26 mouse cellular contexts compared by ENCODE assay signal in genomic region chr1:156345633-156346032, GRCm38 (mm10). TPM values are rescaled to one million over a fixed set of nuclear protein-coding genes. Genes with fewer than 3 reads are reported as not detected.
A peak's percentile ranks its signal among the peaks of the same experiment; 100 is the strongest.
DNase-seq lines count a peak whose midpoint lies in the region; ATAC-seq and TF ChIP-seq lines count a peak whose summit lies in the region.
"Had no signal": no experiment of that assay in that cellular context is flagged by ENCODE, and none has a peak within 500 bp of the region (broad histone marks: within the 10 kb centered on the region; RNA-seq: fewer than 3 reads in every experiment).

No protein-coding gene starts in this region.

- no peak overlapping the region for H3K4me3 ChIP-seq in midbrain, embryonic 11.5 days (ENCODE audit: low read depth, low read length)
- H3K4me3 ChIP-seq in midbrain, postnatal 0 days (ENCODE audit: low read depth, low read length) = no peak overlapping the region
- H3K4me3 ChIP-seq in C2C12 (ENCODE audit: insufficient read depth, poor library complexity, severe bottlenecking) (no peak overlapping the region), myocyte (no peak overlapping the region)

- no peaks in the 10 kb centered on the region for H3K36me3 ChIP-seq in midbrain, embryonic 11.5 days (ENCODE audit: control insufficient read depth, insufficient read depth, low read length)
- no peaks in the 10 kb centered on the region for H3K36me3 ChIP-seq in midbrain, postnatal 0 days (ENCODE audit: insufficient read depth, low read length)
- H3K36me3 ChIP-seq in C2C12 (ENCODE audit: control insufficient read depth, insufficient read depth) = no peaks in the 10 kb centered on the region
- no peaks in the 10 kb centered on the region for H3K36me3 ChIP-seq in myocyte (ENCODE audit: control insufficient read depth, insufficient read depth)
- H3K36me3 ChIP-seq: G1E had no signal

- H3K4me2 ChIP-seq in midbrain, embryonic 11.5 days = no peak overlapping the region
- no peak overlapping the region for H3K4me2 ChIP-seq in midbrain, postnatal 0 days (ENCODE audit: low read depth, low read length, poor library complexity, severe bottlenecking)
- H3K4me2 ChIP-seq in myocyte (ENCODE audit: low read depth) = no peak overlapping the region

- no peaks in the 10 kb centered on the region for H3K79me3 ChIP-seq in C2C12 (ENCODE audit: low read depth)

- peak; percentile 41 for DNase-seq in midbrain, embryonic 11.5 days (ENCODE audit: low spot score, missing footprints)
- DNase-seq in midbrain, postnatal 0 days (ENCODE audit: low spot score) = no peak
- no peak for DNase-seq in testis, postnatal 10 days (ENCODE audit: low spot score)
- no peak for DNase-seq in adipocyte (ENCODE audit: low spot score)
- DNase-seq: adrenal gland, adult 2 months; adrenal gland, adult 8-10 months; adrenal gland, postnatal 10 days; adrenal gland, postnatal 14 days; adrenal gland, postnatal 25 days; adrenal gland, postnatal 36 days; B cell, adult 2 months; cerebellum, adult 11 months; cerebellum, adult 11-12 months; cerebellum, adult 18-20 months; cerebellum, adult 2 months; cerebellum, adult 8-10 months had no signal

- no peak overlapping the region for H3K27ac ChIP-seq in midbrain, embryonic 11.5 days (ENCODE audit: low read depth, low read length)
- H3K27ac ChIP-seq in midbrain, postnatal 0 days (ENCODE audit: low read depth, low read length) = no peak overlapping the region

- H3K9ac ChIP-seq in midbrain, embryonic 11.5 days (ENCODE audit: low read length) = no peak overlapping the region
- H3K9ac ChIP-seq in midbrain, postnatal 0 days (replicated peaks; ENCODE audit: low read length, poor library complexity, severe bottlenecking) = no peak overlapping the region

- no peak for TF ChIP-seq POLR2A in myocyte (IDR thresholded peaks at IDR 0.05; ENCODE audit: insufficient read length, low read depth)

- no peaks in the 10 kb centered on the region for H3K9me3 ChIP-seq in midbrain, embryonic 11.5 days (ENCODE audit: control insufficient read depth, low read length)
- H3K9me3 ChIP-seq in midbrain, postnatal 0 days (ENCODE audit: low read length) = no peaks in the 10 kb centered on the region
- H3K9me3 ChIP-seq: G1E had no signal

- no peaks in the 10 kb centered on the region for H3K27me3 ChIP-seq in midbrain, embryonic 11.5 days (ENCODE audit: control insufficient read depth, insufficient read depth, low read length)
- H3K27me3 ChIP-seq in midbrain, postnatal 0 days (ENCODE audit: insufficient read depth, low read length) = no peaks in the 10 kb centered on the region
- H3K27me3 ChIP-seq in C2C12 (ENCODE audit: control insufficient read depth, insufficient read depth, insufficient read length) (no peaks in the 10 kb centered on the region), myocyte (ENCODE audit: control insufficient read depth, insufficient read depth, insufficient read length) (no peaks in the 10 kb centered on the region)
- H3K27me3 ChIP-seq: CH12.LX, Patski had no signal

- H3K79me2 ChIP-seq in C2C12 (ENCODE audit: control insufficient read depth, insufficient read depth) (no peaks in the 10 kb centered on the region), myocyte (ENCODE audit: control insufficient read depth, insufficient read depth) (no peaks in the 10 kb centered on the region)

- H3K4me1 ChIP-seq in midbrain, embryonic 11.5 days (ENCODE audit: control insufficient read depth, insufficient read depth, low read length) = no peaks in the 10 kb centered on the region
- no peaks in the 10 kb centered on the region for H3K4me1 ChIP-seq in midbrain, postnatal 0 days (ENCODE audit: insufficient read depth, low read length)

- ATAC-seq in midbrain, embryonic 11.5 days (ENCODE audit: low FRiP score) = no peak
- no peak for ATAC-seq in midbrain, postnatal 0 days (ENCODE audit: low FRiP score)
- ATAC-seq: activated CD4-positive, CD25-positive, alpha-beta regulatory T cell, adult 4 months; CD4-positive, CD25-positive, alpha-beta regulatory T cell, adult 4 months; Patski had no signal

- TF ChIP-seq CTCF in midbrain, postnatal 0 days (IDR thresholded peaks at IDR 0.05) = no peak
- TF ChIP-seq CTCF in C2C12 (IDR thresholded peaks at IDR 0.05; ENCODE audit: control insufficient read depth, insufficient read depth, insufficient read length) = no peak

- WGBS in midbrain, embryonic 11.5 days = 88% methylated on average over 4 of the region's 4 CpGs
- 94% methylated on average over 4 of the region's 4 CpGs for WGBS in midbrain, postnatal 0 days

- H3ac ChIP-seq in C2C12 (ENCODE audit: control insufficient read depth, insufficient read length, low read depth) = no peak overlapping the region
- no peak overlapping the region for H3ac ChIP-seq in myocyte (ENCODE audit: control insufficient read depth, insufficient read length)

TF ChIP-seq in C2C12, 6 proteins besides CTCF, POLR2A, EP300 and RAD21:
- TF ChIP-seq MYOD1 (IDR thresholded peaks at IDR 0.05; ENCODE audit: control insufficient read depth, insufficient read length, low read depth) = peak; percentile 82
- TF ChIP-seq CEBPB (IDR thresholded peaks at IDR 0.05; ENCODE audit: low read depth) = no peak
- no peak for TF ChIP-seq MYOG (IDR thresholded peaks at IDR 0.05; ENCODE audit: control insufficient read depth, extremely low read depth, insufficient read length)
- no peak for TF ChIP-seq USF1 (IDR thresholded peaks at IDR 0.05; ENCODE audit: low read depth)
- TF ChIP-seq FOSL1 (IDR thresholded peaks at IDR 0.05; ENCODE audit: insufficient read depth, low read length, poor library complexity, severe bottlenecking) = no peak

TF ChIP-seq in myocyte, 11 proteins besides CTCF, POLR2A, EP300 and RAD21:
- no peak for TF ChIP-seq POLR2AphosphoS2 (IDR thresholded peaks at IDR 0.05; ENCODE audit: insufficient read length, low read depth)
- TF ChIP-seq MYOD1 (IDR thresholded peaks at IDR 0.05; ENCODE audit: control insufficient read depth in 1 of 3, insufficient read length in 2 of 3, low read depth in 2 of 3) = peak in 2 of 3 experiments; percentile 48 to 51
- TF ChIP-seq MYOG (IDR thresholded peaks at IDR 0.05; ENCODE audit: control insufficient read depth in 1 of 3, insufficient read depth in 1 of 3, insufficient read length in 2 of 3, low read depth in 2 of 3) = peak in 1 of 3 experiments; percentile 45

RNA-seq across cellular contexts. Expression of gene Gm2000, which starts 20.2 kb away (rescaled TPM):
- 900 and 949 TPM in 2 replicates for polyA plus RNA-seq in midbrain, embryonic 11.5 days (2014; fragmentation: Nextera tagmentation; extraction: Ambion mirVana)
- total RNA-seq in midbrain, postnatal 0 days (2014; rRNA removed) = 684 and 980 TPM in 2 replicates
- 414 and 466 TPM in 2 replicates for polyA plus RNA-seq in midbrain, postnatal 0 days (2015; fragmentation: Nextera tagmentation; extraction: Ambion mirVana)
- 905 TPM for polyA plus RNA-seq in C2C12 (2012; fragmentation: generic; extraction: Trizol)
- polyA plus RNA-seq in myocyte (2012; fragmentation: generic; extraction: Trizol) = 1,070 TPM

RNA-seq across cellular contexts. Expression of gene Nphs2, which starts 35.1 kb away (rescaled TPM):
- 0.08 and 0.15 TPM in 2 replicates for polyA plus RNA-seq in midbrain, embryonic 11.5 days (2014; fragmentation: Nextera tagmentation; extraction: Ambion mirVana)
- total RNA-seq in midbrain, postnatal 0 days (2014; rRNA removed) = 1.8 and 2.1 TPM in 2 replicates
- polyA plus RNA-seq in midbrain, postnatal 0 days (2015; fragmentation: Nextera tagmentation; extraction: Ambion mirVana) = 0.68 and 0.90 TPM in 2 replicates
- polyA plus RNA-seq in C2C12 (2012; fragmentation: generic; extraction: Trizol) = 0.04 TPM
- polyA plus RNA-seq in myocyte (2012; fragmentation: generic; extraction: Trizol) = 0.02 TPM
- total RNA-seq: adrenal gland, adult 18-20 months; adrenal gland, adult 2 months; adrenal gland, adult 8-10 months; adrenal gland, postnatal 10 days; adrenal gland, postnatal 14 days; adrenal gland, postnatal 25 days; adrenal gland, postnatal 36 days; CH12.LX; ES-E14; G1E; MEL had no signal
- polyA plus RNA-seq: activated CD4-positive, CD25-positive, alpha-beta regulatory T cell, adult 4 months; CD4-positive, CD25-positive, alpha-beta regulatory T cell, adult 4 months; G1E; Patski had no signal

RNA-seq across cellular contexts. Expression of gene Tdrd5, which starts 42.2 kb away (rescaled TPM):
- polyA plus RNA-seq in midbrain, embryonic 11.5 days (2014; fragmentation: Nextera tagmentation; extraction: Ambion mirVana) = 0.37 TPM in 1 of 2 replicates, not detected in the other
- total RNA-seq in midbrain, postnatal 0 days (2014; rRNA removed) = 0.93 and 1.9 TPM in 2 replicates
- polyA plus RNA-seq in midbrain, postnatal 0 days (2015; fragmentation: Nextera tagmentation; extraction: Ambion mirVana) = 1.3 TPM in 2 replicates
- polyA plus RNA-seq in C2C12 (2012; fragmentation: generic; extraction: Trizol) (0.01 TPM), myocyte (2012; fragmentation: generic; extraction: Trizol) (0.05 TPM)
- total RNA-seq: adrenal gland, postnatal 25 days; CH12.LX had no signal
- polyA plus RNA-seq: activated CD4-positive, CD25-positive, alpha-beta regulatory T cell, adult 4 months; adrenal gland, adult 2 months; CD4-positive, CD25-positive, alpha-beta regulatory T cell, adult 4 months had no signal
